Mouse (Mus musculus) c-Kit-positive CD71-negative TER-119-negative erythroid progenitor cells, embryonic 14.5 days (primary cell): ENCODE data around the gene Fmnl2.

Experiments
- DNase-seq: peaks from one replicate; pipeline ENCODE4 v3.0.0-alpha.2; 2013; ENCODE audit warnings: low read depth

Gene Fmnl2

DNA sequence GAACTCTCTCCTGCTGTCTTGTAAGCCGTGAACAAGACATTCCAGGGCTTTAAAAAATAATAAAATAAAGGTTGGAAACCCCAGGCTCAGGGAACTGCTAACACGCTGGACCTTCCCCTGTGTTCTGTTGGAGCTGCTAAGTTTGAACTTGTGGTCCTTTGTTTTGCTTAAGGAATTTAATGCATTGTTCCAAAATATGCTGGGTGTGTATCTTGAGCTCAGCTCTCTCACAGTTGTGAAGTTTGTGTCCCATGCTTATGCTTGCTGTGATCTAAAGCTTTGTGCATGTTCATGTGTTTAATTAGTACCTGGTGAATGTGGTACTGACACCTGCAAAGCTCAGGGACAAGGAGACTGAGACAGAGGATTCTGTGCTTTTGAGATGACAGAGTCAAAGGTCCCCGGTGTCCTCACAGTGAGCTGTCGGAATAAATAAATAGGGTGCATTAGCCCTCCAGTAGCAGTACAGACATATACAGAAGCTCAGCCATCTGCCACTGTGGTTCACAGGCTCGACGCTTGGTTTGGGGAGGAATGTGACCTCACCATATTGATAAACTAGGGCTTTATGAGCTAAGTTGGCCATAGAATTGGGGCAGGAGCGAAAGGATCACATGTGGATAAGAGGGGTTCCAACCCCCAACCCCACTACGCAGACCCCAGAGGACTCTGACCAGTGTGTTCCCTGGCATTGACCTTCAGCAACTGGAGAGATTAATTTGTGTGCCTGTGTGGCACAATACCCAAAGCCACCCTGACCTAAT lies 100.3 kb downstream of the Fmnl2 start:
- no peak for DNase-seq

DNA sequence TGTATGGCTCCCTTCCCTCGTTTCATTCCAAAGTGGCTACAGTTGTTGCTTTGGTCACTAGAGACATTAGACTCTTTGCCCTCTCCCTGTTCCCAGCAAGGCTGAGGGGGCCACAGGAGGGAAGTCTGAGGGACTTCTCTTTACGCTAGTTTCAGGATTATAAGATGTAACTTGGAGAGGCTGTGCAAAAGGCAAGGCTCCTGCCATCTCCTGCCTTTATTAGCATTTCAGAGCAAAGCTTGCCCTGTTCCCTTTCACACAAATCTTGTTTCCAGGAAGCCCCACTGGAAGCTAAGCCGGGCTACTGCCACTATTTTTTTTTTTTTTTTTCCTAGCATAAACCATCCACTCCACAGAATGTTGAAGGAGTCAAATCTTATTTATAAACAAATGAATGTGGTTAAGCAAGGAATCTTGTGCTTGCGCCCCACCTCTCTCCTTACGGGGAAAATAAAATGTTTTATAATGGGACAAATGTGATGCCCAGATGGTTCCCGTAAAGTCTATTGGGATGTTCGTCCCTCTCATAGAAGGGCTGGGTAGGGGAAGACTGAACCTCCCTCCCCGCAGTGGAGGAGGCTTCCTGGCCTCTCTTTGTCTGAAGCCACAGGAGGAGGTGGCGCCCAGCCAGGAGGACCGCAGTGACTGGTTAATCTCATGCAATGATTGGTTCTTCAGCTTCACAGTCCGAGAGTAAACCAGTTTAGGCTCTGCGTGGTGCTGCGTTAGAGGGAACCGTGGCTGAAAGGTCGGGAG lies 101.1 kb downstream of the Fmnl2 start:
- DNase-seq, result no peak

DNA sequence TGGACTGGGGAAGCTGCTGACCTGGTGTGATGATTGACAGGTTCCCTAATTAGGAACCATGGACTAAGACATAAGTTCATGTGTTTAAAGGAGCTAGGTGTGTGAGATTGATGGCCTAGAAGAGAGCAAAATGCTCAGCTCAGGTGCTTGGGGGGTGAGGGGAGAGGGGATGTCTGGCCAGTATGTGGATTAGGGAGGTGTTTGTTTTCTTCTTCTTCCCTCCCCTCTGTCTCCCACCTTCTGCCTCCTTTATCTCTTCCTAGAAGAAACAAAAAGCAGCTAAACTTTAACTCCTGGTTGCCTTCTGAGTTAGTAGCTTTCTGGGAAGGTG lies 101.6 kb downstream of the Fmnl2 start:
- DNase-seq, result no peak

DNA sequence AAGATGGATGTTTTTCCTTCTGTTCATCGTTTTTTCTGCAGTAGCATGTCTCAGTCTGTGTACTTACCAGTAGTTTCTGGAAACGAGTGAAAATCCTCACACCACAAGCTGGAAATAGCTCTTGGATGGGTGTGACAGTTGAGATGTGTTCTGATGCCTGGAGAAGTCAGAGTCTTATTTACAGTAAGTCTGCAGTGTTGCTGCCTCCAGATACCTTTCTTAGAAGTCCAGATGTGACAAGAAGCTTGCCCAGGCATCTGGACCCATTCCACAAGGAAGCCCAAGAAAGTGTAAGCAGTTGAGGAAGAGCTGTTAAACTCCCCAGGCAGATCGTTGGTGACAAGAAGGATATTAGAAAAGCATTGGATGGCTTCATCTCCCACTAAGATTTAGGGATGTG lies 102.3 kb downstream of the Fmnl2 start:
- DNase-seq, result no peak

DNA sequence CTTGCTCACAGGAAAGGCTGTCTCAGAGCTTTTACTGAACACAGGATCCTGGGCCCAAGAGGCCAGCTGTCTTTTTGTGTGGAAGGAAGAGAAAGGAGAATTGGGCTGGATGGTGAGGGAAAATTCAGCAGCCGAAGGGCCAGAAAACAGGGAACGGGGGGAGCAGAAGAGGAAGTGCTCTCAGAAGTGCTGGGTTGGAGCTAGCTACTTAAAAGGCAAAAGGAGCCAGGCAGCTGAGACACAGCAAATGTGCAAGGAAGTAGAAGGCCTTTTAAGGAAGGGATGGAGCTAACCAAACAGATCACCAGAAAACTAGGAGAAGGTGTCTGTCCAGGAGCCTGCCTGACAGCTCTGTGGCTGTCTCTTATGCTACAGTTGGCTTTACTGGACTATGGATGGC lies 103.0 kb downstream of the Fmnl2 start:
- DNase-seq, result no peak

DNA sequence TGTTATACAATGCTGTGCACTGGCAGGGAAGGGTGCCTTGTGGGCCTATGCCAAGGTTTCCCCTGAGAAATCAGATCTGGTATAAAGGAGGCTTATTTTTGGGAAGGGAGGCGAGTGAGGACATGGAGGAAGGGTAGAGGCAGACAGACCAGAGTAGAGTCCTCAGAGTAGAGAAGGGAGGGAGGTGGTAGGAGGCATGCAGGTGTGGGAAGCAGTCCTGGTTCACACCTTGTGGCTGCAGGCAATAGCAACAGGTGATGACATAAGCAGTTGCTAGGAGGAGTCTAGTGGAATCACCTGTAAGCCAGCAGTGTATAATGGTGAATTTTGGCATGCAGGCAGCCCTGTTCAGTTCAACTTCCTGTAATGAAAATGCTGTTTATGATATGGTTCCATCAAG lies 105.8 kb downstream of the Fmnl2 start:
- DNase-seq, result no peak

DNA sequence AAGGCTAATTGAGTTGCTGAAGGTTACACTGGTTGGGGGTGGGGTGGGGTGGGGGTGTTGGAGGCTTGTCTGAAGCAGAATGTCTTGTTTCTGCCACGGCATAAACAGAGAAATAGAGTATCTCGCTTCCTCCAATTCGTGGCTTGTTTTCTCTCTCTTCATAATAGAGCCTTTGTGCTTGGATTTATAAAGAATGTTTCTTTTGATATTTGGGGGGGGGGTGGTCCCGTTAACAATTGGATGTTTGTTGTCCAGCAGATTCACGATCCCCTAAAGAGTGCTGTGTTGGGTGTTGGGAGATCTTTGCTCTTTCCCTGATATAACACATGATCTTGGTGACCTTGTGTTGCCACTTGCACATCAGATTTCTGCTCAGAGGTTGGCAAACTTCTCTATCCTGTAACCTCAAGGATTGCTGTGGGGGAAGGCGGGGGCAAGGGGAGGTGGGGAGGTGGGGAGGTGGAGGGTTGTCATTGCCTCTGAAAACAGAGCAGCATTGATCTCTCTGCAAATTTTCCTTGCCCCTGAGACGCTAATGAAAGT lies 106.8 kb downstream of the Fmnl2 start:
- DNase-seq, result no peak

DNA sequence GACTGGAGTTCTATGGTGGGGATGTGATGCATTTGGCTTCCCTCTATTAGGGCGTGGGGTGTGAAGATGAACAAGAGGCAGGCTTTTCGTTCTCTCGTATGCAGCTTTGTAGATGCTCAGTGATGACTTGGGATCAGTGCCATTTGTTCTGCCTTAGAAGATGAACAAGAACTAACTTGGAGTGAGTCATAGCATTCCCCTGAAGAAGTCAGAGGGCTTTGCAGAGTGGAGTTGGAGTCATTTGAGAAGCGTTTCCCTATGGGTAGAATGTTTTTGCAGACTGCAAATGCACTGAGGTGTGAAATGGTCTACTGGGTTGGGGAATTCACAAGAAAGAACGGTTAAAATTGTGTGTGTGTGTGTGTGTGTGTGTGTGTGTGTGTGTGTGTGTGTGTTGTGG lies 108.6 kb downstream of the Fmnl2 start:
- no peak for DNase-seq

DNA sequence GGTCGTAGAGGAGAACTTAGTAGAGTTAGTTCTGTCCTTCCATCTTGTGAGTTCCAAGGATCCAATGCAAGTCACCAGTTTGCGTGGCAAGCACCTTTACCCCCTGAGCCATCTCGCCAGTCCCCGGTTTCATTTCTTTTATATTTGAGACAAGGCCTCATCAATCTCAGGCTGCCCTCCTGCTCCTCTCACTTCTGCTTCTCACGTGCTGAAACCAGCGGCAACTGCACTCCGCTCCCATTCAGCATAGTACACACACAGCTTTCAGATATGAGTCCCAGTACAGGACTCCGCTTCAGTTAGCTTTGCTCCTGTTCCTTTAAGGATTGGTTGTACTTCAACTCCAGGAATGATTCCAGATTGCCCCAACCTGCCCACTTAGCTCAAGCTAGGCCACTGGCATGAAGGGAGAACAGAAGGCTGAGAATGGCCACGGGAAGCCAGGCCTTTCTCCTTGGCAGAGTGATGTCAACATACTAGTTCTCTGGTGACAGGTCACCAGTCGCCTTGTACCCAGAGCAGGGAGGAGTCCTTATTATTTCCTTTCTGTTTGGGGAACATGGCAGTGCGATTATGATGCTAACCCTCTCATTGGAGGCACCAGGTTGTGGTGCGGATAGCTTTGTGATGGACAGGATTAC lies 109.3 kb downstream of the Fmnl2 start:
- DNase-seq, result no peak

DNA sequence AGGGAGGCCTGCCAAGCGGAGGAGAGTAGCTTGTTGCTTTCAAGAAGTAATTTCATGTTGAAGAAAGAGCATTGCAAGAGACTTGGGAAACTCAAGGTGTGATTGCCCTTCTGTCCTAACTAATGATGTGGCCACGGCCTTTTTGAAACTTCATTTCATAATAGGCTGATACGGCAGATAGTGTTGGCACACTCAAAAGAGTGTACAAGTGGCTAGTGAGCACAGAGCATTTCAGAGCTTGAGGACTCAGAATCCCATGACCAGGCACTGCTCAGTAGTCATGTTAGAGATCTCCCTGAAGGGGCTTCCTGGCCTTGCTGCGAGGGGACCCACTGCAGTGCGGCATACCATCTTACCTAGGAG lies 109.8 kb downstream of the Fmnl2 start:
- no peak for DNase-seq

DNA sequence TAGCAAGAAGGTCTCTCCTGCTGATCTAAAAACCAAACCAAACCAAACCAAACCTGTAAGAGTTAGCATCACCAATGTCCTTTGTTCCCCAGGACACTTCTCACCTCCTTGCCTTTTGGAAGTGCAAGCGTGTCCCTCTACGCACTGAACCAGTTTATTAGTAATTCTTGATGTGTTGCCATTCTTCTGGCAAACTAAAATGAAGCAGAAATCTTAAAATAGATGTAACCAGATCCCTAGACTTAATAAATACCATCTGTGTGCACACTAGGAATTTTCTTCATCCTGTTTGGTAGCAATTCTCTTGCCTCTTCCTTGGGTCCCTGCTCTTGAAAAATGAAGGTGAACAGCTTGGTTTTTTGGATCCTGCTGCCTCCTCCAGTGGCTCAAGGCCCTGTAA lies 111.2 kb downstream of the Fmnl2 start:
- no peak for DNase-seq

DNA sequence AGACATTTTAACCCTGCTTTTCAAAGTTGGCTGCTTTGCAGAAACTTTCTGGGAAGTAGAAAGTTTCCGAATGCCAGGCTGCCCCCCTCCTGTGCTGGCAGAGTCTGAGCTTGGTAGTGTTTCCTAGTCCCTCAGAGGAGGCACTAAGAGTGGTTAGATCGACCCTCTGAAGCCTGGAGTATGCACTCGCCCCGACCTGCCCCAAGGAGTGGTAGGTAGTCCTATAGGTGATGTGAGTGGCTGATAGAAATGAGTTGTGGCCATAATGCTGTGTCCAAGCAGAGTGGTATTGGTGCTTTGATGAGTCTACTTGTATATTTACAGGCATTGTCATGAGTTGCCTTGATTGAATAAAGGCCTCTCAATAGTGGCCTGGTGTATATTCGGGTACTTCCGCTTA lies 116.4 kb downstream of the Fmnl2 start:
- no peak for DNase-seq

DNA sequence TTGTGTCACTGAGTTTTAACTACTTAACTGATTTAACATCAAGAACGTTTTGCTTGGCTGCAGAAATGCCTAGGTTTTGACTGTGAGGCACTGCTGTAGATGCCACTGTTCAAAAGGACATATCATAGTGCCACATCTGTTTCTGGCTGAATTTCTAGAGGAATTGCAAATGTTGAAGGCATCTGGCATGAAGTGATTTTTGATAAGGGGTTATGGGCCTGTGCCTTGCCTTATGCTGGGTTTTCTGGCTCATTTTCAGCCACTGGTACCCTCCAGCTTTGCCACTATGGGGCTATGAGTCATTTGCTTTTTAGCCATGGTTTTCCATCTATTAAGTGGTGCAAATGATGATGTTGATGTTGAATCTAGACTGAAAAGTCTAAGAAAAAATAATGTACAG lies 117.1 kb downstream of the Fmnl2 start:
- DNase-seq, result no peak

DNA sequence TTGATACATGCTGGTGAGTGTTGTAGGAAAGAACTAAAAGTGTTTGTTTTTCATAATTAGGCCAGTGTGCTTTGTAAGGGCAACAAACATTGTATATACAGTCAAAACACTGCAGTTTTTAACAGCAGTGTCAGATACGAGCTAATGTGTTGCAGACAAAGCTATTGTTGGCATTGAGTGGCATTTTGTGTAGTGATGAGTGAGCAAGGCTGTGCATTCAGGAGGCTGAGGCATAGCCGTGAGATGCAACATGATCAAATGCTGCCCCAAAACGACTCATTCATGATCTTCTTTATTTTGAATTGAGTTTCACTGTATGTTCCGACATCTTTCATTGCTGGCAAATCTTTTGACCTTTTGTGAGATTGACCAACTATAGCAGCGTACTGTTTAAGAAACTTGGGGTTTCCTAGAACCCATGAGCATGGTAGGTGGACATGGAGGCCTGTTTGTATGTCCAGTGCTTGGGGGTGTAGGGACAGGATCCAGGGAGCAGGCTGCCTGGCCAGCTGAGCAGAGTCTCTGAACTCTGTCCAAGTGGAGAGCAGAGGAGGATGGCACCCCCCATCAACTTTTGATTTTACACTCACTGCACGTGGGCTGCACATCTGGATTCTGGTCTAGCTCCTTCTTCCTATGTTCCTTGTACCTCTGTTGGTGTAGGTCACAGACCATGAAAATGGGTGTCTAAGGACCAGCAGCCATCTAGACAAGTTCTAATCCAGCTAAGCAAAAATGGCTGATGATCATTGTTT lies 120.4 kb downstream of the Fmnl2 start:
- DNase-seq, result no peak

DNA sequence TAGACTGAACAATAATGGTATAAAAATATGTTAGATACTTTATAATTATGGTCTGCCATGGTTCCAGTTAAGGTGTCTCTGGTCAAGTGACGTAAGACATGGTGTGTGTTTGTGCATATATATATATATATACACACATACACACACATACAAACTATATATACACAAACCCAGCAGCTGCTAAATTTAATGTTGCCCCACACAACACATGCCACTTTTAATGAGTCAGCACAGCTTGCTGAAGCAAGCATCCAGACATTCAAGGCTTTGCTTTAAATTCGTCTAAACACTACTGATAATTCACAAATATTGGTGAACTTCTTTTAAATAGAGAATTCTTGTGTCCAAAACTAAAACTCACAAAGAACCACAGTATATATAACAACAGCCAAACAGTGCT lies 121.1 kb downstream of the Fmnl2 start:
- DNase-seq, result no peak

DNA sequence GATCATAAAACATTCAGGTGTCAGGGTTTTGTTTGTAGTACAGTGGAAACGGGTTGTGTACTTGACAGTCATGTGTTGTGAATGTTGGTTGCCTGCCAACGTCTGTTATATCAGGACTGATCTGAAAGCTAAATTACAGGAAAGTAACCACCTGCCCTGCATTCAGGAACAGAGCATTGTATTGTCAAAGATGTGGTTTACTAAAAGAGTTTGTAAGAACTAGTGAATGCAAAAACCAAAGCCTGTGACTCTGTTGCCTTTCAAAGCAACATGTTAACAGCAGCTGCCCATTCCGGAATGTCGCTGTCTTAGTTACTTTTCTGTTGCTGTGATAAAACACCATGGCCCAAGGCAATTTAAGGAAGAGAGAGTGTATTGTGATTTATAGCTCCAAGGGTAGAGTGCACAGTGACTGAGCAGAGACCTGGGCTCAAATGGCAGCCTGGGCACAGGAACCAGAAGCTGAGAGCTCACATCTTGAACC lies 121.7 kb downstream of the Fmnl2 start:
- DNase-seq, result no peak

DNA sequence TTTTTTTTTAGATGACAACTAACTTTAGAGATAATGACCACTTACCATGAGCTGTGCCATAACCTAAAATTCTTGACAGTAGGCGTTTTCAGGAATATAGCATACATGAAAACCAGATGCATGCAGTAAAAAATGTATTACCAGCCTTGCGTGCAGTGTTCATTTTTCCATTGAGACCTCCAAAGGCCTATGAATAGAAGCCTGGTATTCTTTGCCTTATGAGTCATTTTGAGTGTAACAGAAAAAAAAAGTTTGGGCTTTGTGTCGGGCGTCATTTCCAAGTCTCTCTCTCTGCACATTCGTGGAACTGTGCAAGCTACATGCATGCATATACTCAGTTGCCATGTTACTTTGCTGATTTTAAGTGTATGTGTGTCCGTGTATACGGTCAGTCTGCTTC lies 123.5 kb downstream of the Fmnl2 start:
- no peak for DNase-seq

DNA sequence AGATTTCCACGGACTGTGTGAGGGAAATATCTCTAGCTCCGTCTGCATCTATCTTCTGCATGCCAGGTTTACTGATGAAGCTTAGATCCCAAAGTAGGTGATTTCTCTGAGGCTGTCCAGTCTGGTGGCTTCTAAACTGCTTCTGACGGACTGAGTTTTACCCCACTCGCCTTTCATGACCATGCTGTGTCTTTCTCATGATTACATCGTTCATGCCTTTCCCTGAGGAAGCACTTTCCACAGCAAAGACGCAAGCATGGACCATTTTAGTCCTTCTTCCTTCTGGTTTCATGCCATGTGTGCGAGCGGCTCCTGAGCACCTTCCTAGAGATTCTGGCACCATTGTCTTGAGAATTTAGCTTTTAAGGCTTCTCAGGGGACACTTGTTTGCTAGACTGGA lies 123.9 kb downstream of the Fmnl2 start:
- no peak for DNase-seq

DNA sequence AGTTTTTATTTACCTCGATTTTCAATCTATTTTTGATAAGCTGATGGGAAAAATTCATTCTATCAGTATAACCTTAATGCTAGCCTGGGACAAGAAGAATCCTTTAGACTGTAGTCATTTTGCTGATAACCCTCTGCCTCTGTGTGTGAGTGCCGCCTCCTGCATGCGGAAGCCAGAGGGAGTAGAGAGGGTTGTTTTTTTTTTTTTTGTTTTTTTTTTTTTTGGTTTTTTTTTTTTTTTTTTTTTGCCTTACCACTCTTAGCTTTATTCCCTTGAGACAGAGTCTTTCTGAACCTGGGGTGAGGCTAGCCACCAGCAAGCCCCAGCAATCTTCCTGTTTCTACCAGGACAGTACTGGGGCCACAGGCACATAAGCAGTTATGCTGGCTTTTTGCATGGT lies 124.8 kb downstream of the Fmnl2 start:
- no peak for DNase-seq

DNA sequence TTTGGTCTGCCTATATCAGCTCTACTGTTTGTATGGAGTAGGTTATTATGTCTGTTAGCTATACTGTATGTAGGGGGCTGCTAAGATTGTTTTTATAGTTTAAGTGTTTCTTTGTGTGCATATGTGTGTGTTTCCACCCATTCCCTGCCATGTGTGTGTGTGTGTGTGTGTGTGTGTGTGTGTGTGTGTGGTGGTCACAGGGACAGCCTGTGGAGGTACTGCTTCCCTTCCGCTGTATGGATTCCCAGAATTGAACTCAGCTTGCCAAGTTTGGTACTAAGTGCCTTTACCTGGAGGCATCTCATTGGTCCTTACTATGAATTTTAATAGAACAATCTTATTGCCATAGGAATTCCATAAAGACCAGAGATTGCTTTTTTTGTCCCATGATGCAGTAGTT lies 126.9 kb downstream of the Fmnl2 start:
- DNase-seq, result no peak

DNA sequence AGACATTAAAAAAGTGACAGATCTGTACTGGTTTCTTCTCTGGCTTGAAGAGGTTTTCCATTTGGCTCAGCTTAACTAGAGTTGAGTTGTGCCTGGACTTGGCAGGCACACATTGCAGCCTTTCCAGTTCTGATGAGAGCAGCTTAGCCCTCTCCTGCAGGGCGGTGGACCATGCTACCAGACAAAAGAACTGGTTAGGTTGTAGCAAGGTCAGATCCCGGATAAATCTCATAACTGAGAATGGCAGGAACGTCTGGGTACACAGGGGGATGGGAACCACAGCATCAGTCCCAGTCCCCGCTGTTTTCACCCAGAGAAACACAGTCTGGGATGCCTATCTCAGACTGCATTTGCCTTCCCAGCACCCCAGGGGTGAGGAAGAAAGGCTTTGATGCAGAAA lies 127.5 kb downstream of the Fmnl2 start:
- no peak for DNase-seq

DNA sequence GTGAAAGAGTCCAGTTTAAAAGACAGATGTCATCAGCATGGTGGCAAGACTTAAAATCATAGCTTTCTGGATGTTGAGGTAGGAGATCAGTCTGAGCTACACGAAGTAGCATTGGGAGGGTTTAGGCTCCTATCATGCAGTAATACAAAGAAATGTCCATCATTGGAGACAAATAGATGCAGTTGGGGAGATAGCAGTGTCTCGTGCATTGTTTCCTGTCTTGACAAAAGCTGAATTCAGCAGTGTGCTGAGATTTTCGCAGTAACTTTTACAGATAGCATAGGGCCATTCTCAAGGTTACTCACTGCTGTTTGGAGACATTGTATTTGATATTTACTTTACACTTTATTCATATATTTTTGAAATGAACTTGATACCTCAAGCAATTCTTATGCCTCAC lies 128.7 kb downstream of the Fmnl2 start:
- no peak for DNase-seq
